Mouse (Mus musculus) midbrain, postnatal 0 days (tissue): ENCODE measurements around the gene Tmem132c. TPM values are rescaled to one million over a fixed set of nuclear protein-coding genes. Genes with fewer than 3 reads are reported as not detected.

ENCODE experiments used
- ATAC-seq: fragments of 200-750 bp; cut with Nextera tagmentation; 2 replicates; pipeline ENCODE4 v1.8.0; 2017; ENCODE audit warnings: moderate number of reproducible peaks, mild to moderate bottlenecking, moderate TSS enrichment, moderate library complexity; ENCODE audit not compliant: low FRiP score
- DNase-seq: peaks from one replicate; pipeline ENCODE4 v3.0.0-alpha.2; 2015; ENCODE audit warnings: low spot score
- H3K27ac ChIP-seq: fragments of 300-500 bp; sonication (generic); 2 replicates; pipeline ENCODE4 v1.5.1; 2014; ENCODE audit warnings: low read depth, mild to moderate bottlenecking, low read length, mixed read lengths
- H3K27me3 ChIP-seq: fragments of 300-500 bp; sonication (generic); 2 replicates; pipeline ENCODE4 v1.6.1; 2014; ENCODE audit warnings: low read length, control low read depth, mixed read lengths; ENCODE audit not compliant: insufficient read depth
- H3K36me3 ChIP-seq: fragments of 300-500 bp; sonication (generic); 2 replicates; pipeline ENCODE4 v1.6.1; 2014; ENCODE audit warnings: low read length, control low read depth, mixed read lengths; ENCODE audit not compliant: insufficient read depth
- H3K4me1 ChIP-seq: fragments of 300-500 bp; sonication (generic); 2 replicates; pipeline ENCODE4 v1.6.1; 2014; ENCODE audit warnings: mild to moderate bottlenecking, control low read depth, antibody characterized with exemption, low read length, mixed read lengths; ENCODE audit not compliant: insufficient read depth
- H3K4me2 ChIP-seq: fragments of 300-500 bp; sonication (generic); 2 replicates; pipeline ENCODE4 v1.6.1; 2014; ENCODE audit warnings: low read depth, mild to moderate bottlenecking, low read length, mixed read lengths; ENCODE audit not compliant: poor library complexity, severe bottlenecking
- H3K4me3 ChIP-seq: fragments of 300-500 bp; sonication (generic); 2 replicates; pipeline ENCODE4 v1.5.1; 2014; ENCODE audit warnings: low read depth, mild to moderate bottlenecking, low read length, moderate library complexity
- H3K9ac ChIP-seq: fragments of 300-500 bp; sonication (generic); replicated peaks from 2 replicates; pipeline ENCODE4 v1.6.1; 2014; ENCODE audit warnings: mild to moderate bottlenecking, low read length, moderate library complexity, mixed read lengths; ENCODE audit not compliant: poor library complexity, severe bottlenecking
- H3K9me3 ChIP-seq: fragments of 300-500 bp; sonication (generic); 2 replicates; pipeline ENCODE4 v1.6.1; 2016; ENCODE audit warnings: low read length, control low read depth
- CTCF ChIP-seq: IDR thresholded peaks from 2 replicates; pipeline ENCODE4 v1.5.1; 2016; ENCODE audit warnings: antibody characterized with exemption, mild to moderate bottlenecking
- WGBS: fragments of 180-500 bp; shearing (Covaris S2); extraction: QIAGEN DNeasy Blood & Tissue Kit; methylation state at CpG from one replicate; pipeline ENCODE4 v1.1.7; 2014; 5-methylcytosine and 5-hydroxymethylcytosine counted together
- polyA plus RNA-seq: library from polyadenylated mRNA; unstranded; fragments of >200 nt; fragmentation: Nextera tagmentation; extraction: Ambion mirVana; gene quantifications from 2 replicates; pipeline ENCODE4 v1.2.1, GENCODE M21; 2015
- total RNA-seq: library from RNA; depleted of rRNA; stranded (reverse); fragments of >200 nt; gene quantifications from 2 replicates; pipeline ENCODE4 v1.2.3, GENCODE M21; 2014

Gene Tmem132c
- total and polyA plus RNA-seq, 2 experiments from 2014 or later: 10.2 to 40.0 TPM

GRCm38 (mm10) chr5:127286886-127287285, 45.3 kb downstream of the Tmem132c start:
- Histone ChIP-seq H3K4me2 (no peak overlapping the region), H3K9ac (no peak overlapping the region), H3K36me3 (no peaks in the 10 kb centered on the region), H3K9me3 (no peaks in the 10 kb centered on the region), H3K4me3 (no peak overlapping the region), H3K4me1 (peaks cover 6% of the 10 kb centered on the region; the same call in 1 of the 2 replicates), H3K27me3 (no peaks in the 10 kb centered on the region), H3K27ac (no peak overlapping the region)
- ATAC-seq (no peak), DNase-seq (peak; percentile 33)
- TF ChIP-seq CTCF: no peak
- 61% methylated on average over 5 of the region's 5 CpGs for WGBS

DNA sequence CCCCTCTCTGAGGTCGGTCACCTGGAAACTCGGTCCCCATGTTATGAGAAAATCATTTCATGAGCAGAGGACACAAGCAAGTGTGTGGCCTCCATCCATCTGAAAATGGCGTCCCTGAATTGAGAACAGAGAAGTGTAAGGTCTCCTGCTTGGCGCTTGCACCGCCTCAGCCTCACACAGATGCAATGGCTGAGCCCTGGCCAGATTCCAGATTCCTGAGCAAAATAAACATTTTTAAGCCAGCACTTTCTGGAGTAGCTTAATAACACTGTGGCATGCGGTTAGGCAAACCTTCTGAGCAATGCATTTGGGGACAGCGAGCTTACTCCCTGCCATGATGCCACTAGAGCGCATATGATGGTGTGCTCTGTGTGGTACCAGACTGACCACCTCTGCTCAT, 48.1 kb downstream of the Tmem132c start:
- Histone ChIP-seq H3K27ac (no peak overlapping the region), H3K4me1 (peaks cover 6% of the 10 kb centered on the region; the same call in 1 of the 2 replicates), H3K36me3 (no peaks in the 10 kb centered on the region), H3K4me2 (no peak overlapping the region), H3K9ac (no peak overlapping the region), H3K9me3 (no peaks in the 10 kb centered on the region), H3K4me3 (no peak overlapping the region), H3K27me3 (no peaks in the 10 kb centered on the region)
- ATAC-seq (no peak), DNase-seq (no peak)
- TF ChIP-seq CTCF: no peak
- 97% methylated on average over 8 of the region's 8 CpGs for WGBS

- H3K27ac ChIP-seq: no peak overlapping the region
- WGBS: 27% methylated on average over 17 of the region's 17 CpGs
These were observed 49.0 kb downstream of the Tmem132c start for GRCm38 (mm10) chr5:127290461-127291250.

GRCm38 (mm10) chr5:127291581-127291980, 50.0 kb downstream of the Tmem132c start:
- Histone ChIP-seq H3K4me1 (peaks cover 6% of the 10 kb centered on the region; the same call in 1 of the 2 replicates), H3K27ac (no peak overlapping the region), H3K27me3 (no peaks in the 10 kb centered on the region), H3K4me2 (no peak overlapping the region), H3K4me3 (no peak overlapping the region), H3K36me3 (no peaks in the 10 kb centered on the region), H3K9me3 (no peaks in the 10 kb centered on the region), H3K9ac (no peak overlapping the region)
- ATAC-seq: no peak
- TF ChIP-seq CTCF: no peak
- DNase-seq: no peak
- 66% methylated on average over 7 of the region's 7 CpGs for WGBS

More at GRCm38 (mm10) chr5:127290461-127291250, 49.0 kb downstream of the Tmem132c start:
- no peak overlapping the region for H3K9ac ChIP-seq
- ATAC-seq: peak; percentile 56; the same call in 1 of the 2 replicates
- no peak for TF ChIP-seq CTCF
- H3K4me1 ChIP-seq: peaks cover 6% of the 10 kb centered on the region; the same call in 1 of the 2 replicates
- H3K27me3 ChIP-seq: no peaks in the 10 kb centered on the region
- H3K36me3 ChIP-seq: no peaks in the 10 kb centered on the region
- no peaks in the 10 kb centered on the region for H3K9me3 ChIP-seq
- no peak overlapping the region for H3K4me3 ChIP-seq
- DNase-seq: peak; percentile 77
- 0 out of 2 replicates have a peak overlapping the region, but pooled peaks have one; percentile 12 for H3K4me2 ChIP-seq

DNA sequence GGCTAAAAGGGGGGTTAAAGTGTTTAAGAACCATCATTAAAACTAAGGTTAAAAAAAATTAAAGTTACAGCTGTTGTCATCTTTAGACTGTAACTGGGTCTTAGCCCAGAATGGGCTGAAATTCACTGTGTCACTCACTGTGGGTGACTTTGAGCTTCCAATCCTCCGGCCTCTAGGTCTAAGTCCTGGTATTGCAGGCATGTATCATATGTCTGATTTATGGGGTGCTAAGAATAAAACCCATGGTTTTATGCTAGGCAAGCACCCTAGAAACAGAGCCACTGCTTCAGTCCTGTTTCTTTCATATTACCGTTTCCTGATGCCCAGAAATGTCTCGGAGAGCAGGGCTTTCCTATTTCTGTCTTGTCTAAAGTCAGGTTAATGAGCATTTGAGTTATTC, 52.1 kb downstream of the Tmem132c start:
- no peak overlapping the region for H3K9ac ChIP-seq
- no peak for DNase-seq
- TF ChIP-seq CTCF: no peak
- peaks cover 6% of the 10 kb centered on the region; the same call in 1 of the 2 replicates for H3K4me1 ChIP-seq
- H3K27me3 ChIP-seq: no peaks in the 10 kb centered on the region
- H3K4me3 ChIP-seq: no peak overlapping the region
- whole genome bisulfite sequencing: 93% methylated on average over 3 of the region's 3 CpGs
- no peak overlapping the region for H3K27ac ChIP-seq
- H3K9me3 ChIP-seq: no peaks in the 10 kb centered on the region
- H3K4me2 ChIP-seq: no peak overlapping the region
- H3K36me3 ChIP-seq: no peaks in the 10 kb centered on the region
- no peak for ATAC-seq

DNA sequence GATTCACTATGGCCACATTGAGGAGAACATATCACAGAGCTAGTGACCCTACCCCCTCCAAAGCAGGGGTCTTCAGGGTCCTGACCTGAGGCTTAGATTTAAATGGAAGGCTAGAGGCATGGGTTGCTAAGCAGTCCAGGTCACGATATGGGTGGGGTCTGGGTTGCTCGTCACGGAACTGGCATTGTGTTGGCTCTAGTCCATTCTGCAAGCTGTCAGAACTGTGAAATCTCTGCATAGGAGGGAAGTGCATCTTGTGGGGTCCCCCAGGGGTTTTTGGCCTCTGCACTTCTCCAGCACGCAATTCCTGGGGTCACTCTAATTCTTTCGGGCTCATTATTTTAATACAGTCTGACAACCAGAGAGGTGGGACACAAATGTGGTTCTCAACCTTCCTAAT, 55.9 kb downstream of the Tmem132c start:
- no peak for TF ChIP-seq CTCF
- no peak for DNase-seq
- no peak for ATAC-seq
- 18% methylated on average over 5 of the region's 5 CpGs for WGBS
- H3K36me3 ChIP-seq: no peaks in the 10 kb centered on the region
- no peak overlapping the region for H3K9ac ChIP-seq
- H3K27ac ChIP-seq: 0 out of 2 replicates have a peak overlapping the region, but pooled peaks have one; percentile 9
- no peaks in the 10 kb centered on the region for H3K4me1 ChIP-seq
- no peak overlapping the region for H3K4me2 ChIP-seq
- no peaks in the 10 kb centered on the region for H3K27me3 ChIP-seq
- no peak overlapping the region for H3K4me3 ChIP-seq
- no peaks in the 10 kb centered on the region for H3K9me3 ChIP-seq
